Mouse (Mus musculus) small intestine, adult 2 months (tissue): Measurements from ENCODE around the gene Pcdh15. TPM values are rescaled to one million over a fixed set of nuclear protein-coding genes. Genes with fewer than 3 reads are reported as not detected.

Experiments used
- H3K27ac ChIP-seq: fragments of 200-500 bp; 2 replicates; pipeline ENCODE4 v1.5.1; 2012; ENCODE audit warnings: low read depth, low read length, control low read depth, inconsistent platforms; ENCODE audit not compliant: insufficient read depth
- H3K27me3 ChIP-seq: fragments of 200-500 bp; 2 replicates; pipeline ENCODE4 v1.6.1; 2012; ENCODE audit warnings: mild to moderate bottlenecking, moderate library complexity, low read length, inconsistent platforms; ENCODE audit not compliant: control insufficient read depth, insufficient read depth
- H3K36me3 ChIP-seq: fragments of 200-500 bp; 2 replicates; pipeline ENCODE4 v1.6.1; 2012; ENCODE audit warnings: mild to moderate bottlenecking, low read length, control low read depth, inconsistent platforms; ENCODE audit not compliant: control insufficient read depth, insufficient read depth
- H3K4me1 ChIP-seq: fragments of 200-500 bp; 2 replicates; pipeline ENCODE4 v1.6.1; 2012; ENCODE audit warnings: low read length, inconsistent platforms, mixed read lengths; ENCODE audit not compliant: control insufficient read depth, insufficient read depth, insufficient read length
- H3K4me3 ChIP-seq: fragments of 200-500 bp; 2 replicates; pipeline ENCODE4 v1.5.1; 2012; ENCODE audit warnings: low read depth, mild to moderate bottlenecking, control low read depth, inconsistent platforms, low read length, moderate library complexity
- CTCF ChIP-seq: fragments of 200-500 bp; IDR thresholded peaks from 2 replicates; pipeline ENCODE4 v1.5.1; 2012; ENCODE audit warnings: low read depth, mild to moderate bottlenecking, control low read depth, inconsistent platforms, low read length, moderate library complexity, mixed read lengths; ENCODE audit not compliant: insufficient replicate concordance, insufficient read length; ENCODE audit errors: extremely low read depth
- POLR2A ChIP-seq: fragments of 200-500 bp; IDR thresholded peaks from 2 replicates; pipeline ENCODE4 v1.6.1; 2012; ENCODE audit warnings: low read depth, mild to moderate bottlenecking, control low read depth, inconsistent platforms, low read length, moderate library complexity
- WGBS: fragments of 180-500 bp; shearing (Covaris S2); methylation state at CpG from one replicate; pipeline ENCODE4 v1.1.7; 2018; 5-methylcytosine and 5-hydroxymethylcytosine counted together
- polyA plus RNA-seq: library from polyadenylated mRNA; depleted of rRNA; stranded (reverse); fragments of >200 nt; gene quantifications from 2 replicates; pipeline ENCODE4 v1.2.3, GENCODE M21; 2012

Gene Pcdh15
- polyA plus RNA-seq, 1 experiment = 0.16 TPM

DNA sequence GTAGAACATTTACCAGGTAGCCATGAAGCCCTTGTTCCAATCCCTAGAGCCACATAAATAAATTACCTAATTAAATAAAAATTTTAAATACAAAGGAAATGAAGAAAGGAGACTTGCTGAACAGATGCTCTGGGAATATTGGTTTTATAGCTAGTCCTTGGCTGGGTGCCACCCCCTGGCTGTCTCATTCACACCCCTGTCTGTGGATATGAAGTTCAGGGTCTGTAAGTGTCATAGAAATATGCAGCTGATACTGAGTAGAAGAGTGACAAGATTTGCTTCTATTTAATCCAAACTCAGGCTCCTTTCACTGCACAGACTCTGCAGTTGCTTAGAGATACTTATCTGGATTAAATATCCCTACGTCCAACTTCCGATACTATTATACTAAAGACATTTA, 1205.0 kb downstream of the Pcdh15 start:
- 92% methylated on average over 2 of the region's 2 CpGs for WGBS
- no peak for TF ChIP-seq CTCF
- TF ChIP-seq POLR2A = no peak
- H3K4me1 ChIP-seq = no peaks in the 10 kb centered on the region
- no peaks in the 10 kb centered on the region for H3K36me3 ChIP-seq
- no peaks in the 10 kb centered on the region for H3K27me3 ChIP-seq
- no peak overlapping the region for H3K4me3 ChIP-seq
- H3K27ac ChIP-seq = no peak overlapping the region

DNA sequence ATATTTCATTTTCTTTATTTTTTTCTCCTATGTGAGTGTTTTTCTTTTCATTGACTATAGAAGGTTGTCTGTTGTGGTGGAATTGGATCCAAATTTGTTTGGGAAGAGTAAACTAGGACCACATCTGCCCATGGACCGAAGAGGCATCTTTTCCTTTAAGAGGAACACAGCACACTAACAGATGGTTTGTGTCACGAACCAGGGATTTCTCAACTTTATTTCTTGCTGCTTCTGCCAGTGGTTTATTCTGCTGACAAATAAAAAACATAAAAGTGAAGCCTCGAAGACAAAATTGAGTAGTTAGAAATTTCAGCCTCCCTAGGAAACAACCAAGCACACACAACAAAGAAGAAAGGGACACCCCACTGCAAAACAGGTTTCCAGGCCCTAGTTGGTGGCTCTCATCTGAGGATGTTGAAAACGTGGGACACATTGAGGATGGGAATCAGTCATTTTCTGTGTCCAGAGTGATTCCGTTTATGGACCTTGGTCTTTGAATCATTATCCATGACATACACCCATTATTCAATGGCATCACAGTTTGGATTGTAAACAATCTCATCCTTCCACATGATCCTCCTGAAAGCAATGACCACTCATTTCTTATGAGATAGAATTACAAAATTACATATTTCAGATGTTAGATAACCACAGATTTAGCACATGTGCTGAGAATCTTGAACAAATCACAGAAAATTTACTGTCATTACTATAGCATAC, 1206.5 kb downstream of the Pcdh15 start:
- Histone ChIP-seq H3K4me3 (no peak overlapping the region), H3K27ac (no peak overlapping the region), H3K4me1 (no peaks in the 10 kb centered on the region), H3K27me3 (no peaks in the 10 kb centered on the region), H3K36me3 (no peaks in the 10 kb centered on the region)
- 54% methylated on average over 5 of the region's 5 CpGs for WGBS
- TF ChIP-seq CTCF = no peak
- no peak for TF ChIP-seq POLR2A

DNA sequence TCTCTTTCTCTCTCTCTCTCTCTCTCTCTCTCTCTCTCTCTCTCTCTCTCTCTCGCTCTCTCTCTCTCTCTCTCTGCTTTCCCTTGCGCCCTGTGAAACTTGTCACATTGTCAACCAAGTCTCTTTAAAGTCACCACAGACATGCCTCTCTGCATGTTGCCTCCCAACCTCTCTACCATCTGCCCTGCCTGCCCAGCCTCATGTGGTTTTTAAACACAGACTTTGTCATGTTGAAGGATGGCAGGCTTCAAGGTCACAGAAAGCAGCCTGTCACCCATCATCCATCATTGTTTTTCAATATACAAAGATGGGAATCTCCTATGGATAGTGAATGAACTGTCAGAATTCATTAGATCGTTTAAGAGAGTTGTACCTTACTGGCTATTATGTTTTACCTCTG, 1207.9 kb downstream of the Pcdh15 start:
- Histone ChIP-seq H3K4me3 (no peak overlapping the region), H3K27me3 (no peaks in the 10 kb centered on the region), H3K4me1 (no peaks in the 10 kb centered on the region), H3K27ac (no peak overlapping the region), H3K36me3 (no peaks in the 10 kb centered on the region)
- WGBS = 83% methylated on average over 3 of the region's 3 CpGs
- no peak for TF ChIP-seq CTCF
- TF ChIP-seq POLR2A = no peak

DNA sequence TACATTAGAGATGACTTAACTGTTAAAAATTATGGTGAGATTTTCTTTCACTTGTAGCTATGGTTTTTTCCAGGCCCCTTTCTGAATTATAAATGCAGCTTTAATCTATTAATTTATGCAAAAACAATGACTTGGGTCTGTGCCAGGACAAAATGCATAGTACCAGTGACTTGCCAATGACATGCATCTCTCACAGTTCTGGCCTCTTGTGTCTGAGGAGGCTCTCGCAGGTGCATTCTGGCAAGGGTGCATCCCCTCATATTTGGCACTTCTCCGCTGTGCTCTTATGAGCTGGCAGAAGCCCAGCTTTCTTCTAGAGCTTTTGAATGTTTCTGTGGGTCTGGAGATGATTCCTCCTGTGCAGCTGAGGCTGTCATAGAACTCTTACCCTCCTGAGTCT, 1216.9 kb downstream of the Pcdh15 start:
- Histone ChIP-seq H3K27ac (no peak overlapping the region), H3K36me3 (no peaks in the 10 kb centered on the region), H3K27me3 (no peaks in the 10 kb centered on the region), H3K4me1 (no peaks in the 10 kb centered on the region), H3K4me3 (no peak overlapping the region)
- 83% methylated on average over 2 of the region's 2 CpGs for WGBS
- TF ChIP-seq POLR2A (no peak), CTCF (no peak)

DNA sequence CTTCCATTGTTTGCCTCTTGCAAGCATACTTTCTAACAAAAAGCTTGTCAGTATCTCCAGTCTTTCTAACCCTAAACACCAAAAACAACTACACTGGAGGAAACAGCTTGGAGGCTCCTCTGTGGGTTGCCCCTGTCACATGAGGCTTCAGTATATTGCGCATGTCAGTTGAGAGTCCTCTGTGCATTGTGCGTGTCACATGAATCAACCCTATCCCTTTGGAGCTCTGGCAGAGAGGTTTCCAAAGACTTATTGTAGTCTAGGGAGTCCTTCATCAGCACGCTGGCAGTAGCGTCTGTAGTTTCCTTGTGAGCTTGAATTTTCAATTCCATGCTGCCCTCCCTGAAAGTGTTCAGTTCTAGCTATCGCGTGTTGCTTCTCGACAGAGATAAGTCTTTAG, 1236.3 kb downstream of the Pcdh15 start:
- Histone ChIP-seq H3K27me3 (no peaks in the 10 kb centered on the region), H3K4me1 (no peaks in the 10 kb centered on the region), H3K27ac (no peak overlapping the region), H3K4me3 (no peak overlapping the region), H3K36me3 (no peaks in the 10 kb centered on the region)
- 93% methylated on average over 7 of the region's 7 CpGs for WGBS
- no peak for TF ChIP-seq CTCF
- no peak for TF ChIP-seq POLR2A

DNA sequence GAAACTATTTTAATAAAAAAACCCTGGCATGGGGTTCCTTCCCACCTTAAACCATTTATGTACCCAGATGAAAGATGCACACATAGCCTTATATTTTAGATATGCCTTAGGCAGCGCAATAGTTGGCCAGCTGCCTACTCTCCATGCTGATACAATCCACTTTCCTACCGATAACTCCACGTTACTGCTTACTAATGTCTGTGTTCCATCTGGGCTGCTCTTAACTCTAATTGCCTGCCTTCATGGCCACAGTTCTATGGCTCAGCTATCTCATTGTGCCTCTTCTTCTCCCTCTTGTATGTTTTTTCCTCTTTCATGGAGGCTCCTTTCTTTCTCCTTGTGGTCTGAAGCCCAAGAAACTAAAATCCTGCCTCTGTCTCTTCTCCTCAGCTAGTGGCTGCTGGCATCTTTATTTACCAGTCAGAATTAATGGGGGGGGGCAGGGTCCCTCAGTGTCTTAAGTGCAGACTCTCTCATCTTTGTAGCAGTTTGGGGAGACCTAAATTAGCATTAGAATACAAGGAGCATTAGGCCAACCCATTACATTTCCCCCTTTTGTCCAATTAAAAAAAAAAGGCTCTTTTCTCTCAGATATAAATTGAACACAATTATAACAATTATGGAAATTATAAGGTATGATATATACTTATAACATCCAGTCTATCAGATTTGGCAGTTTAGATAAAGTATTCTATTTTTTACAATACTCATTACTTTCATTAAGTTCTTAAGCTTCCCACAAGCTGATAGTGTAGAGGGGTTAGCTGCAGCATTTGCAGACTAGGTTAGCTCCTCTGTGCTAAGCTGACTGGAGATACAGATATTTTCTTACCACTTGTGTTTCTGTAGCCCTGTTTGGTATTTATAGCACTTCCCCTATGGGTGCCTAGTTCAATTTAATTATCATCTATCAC, 1240.4 kb downstream of the Pcdh15 start:
- H3K27ac ChIP-seq = no peak overlapping the region
- no peaks in the 10 kb centered on the region for H3K36me3 ChIP-seq
- no peak overlapping the region for H3K4me3 ChIP-seq
- TF ChIP-seq POLR2A (no peak), CTCF (no peak)
- H3K4me1 ChIP-seq = no peaks in the 10 kb centered on the region
- no peaks in the 10 kb centered on the region for H3K27me3 ChIP-seq
- 85% methylated on average over 3 of the region's 3 CpGs for WGBS

DNA sequence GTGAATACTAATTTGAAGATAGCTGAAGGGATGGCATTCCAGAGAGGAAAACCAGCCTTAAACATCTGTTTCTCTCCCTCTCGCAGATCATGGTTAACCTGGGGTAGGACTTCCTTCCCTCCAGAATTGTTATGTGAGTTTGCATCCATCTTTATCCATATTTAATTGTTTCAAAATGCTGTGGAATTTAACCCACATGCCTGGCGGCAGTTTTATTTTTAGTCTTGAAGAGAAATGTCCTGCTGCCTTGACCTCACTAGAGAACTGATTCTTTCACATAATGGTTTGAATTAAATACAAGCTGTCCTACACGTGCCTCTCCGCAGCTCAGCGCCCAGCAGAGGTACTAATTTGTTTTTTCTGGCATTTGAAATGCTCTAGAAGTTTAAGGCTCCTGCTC, 1260.4 kb downstream of the Pcdh15 start:
- TF ChIP-seq POLR2A = no peak
- TF ChIP-seq CTCF = no peak
- no peaks in the 10 kb centered on the region for H3K36me3 ChIP-seq
- H3K27me3 ChIP-seq = no peaks in the 10 kb centered on the region
- H3K4me1 ChIP-seq = no peaks in the 10 kb centered on the region
- WGBS = 74% methylated on average over 5 of the region's 5 CpGs
- no peak overlapping the region for H3K27ac ChIP-seq
- H3K4me3 ChIP-seq = no peak overlapping the region
